Mouse (Mus musculus) gastrocnemius, postnatal 4 days (tissue): ENCODE results near the gene Hdgfl3. TPM values are rescaled to one million over a fixed set of nuclear protein-coding genes. Genes with fewer than 3 reads are reported as not detected.
"Not testable (repeated sequence)": the region's sequence is repeated elsewhere in the genome, so short reads cannot be mapped to it uniquely, and the experiment has no call there.

Experiments
- DNase-seq, 2 experiments: peaks; one replicate each; pipeline ENCODE4 v3.0.0; 2021 to 2022; ENCODE audit warnings: low spot score in 2 of 2, mixed read lengths in 2 of 2
- total RNA-seq, 2 experiments: library from RNA; stranded (reverse); gene quantifications; 2 replicates each; pipeline ENCODE4 v1.2.3; 2021

The Hdgfl3 gene
- total RNA-seq, 2 experiments from 2014 or later: 11.8 to 12.3 TPM

DNA sequence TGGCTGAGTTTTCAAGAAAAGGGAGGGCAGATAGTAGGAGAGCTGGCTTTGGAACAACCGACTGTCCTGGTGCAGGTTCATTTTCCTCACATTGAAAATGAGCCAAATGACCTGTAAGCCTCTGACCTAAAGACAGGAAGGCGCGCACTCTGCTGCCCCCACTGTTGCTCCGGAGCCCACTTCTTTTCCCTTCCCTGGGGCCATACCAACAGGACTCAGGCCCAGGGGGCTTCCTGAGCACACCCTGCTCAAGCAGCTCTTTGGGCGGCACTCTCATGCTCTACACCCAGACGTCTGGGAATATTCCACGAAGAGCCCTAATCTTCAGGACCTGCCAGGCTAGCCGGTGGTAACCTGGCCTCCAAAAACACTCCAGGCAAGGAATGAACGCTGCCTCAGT lies 76.0 kb downstream of the Hdgfl3 start:
- DNase-seq: no peak

DNA sequence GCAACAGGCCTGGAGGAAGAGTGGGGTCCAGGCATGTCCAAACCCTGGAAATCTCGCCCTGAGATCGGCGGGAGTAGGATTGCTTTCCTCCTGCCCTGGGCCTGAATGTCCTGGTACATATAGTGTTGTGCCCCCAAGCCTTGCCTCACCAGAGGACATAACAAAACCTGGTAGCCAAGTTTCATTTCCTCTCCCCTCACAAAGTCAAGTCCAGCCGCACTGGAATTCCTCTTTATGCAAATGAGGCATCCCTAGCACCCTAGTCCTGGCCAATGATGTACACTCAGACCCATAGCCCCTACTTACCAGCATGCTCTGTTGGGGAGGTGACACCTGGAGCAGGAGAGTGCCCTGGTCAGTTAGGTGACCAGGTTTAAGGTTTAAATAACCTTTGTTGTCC lies 78.1 kb downstream of the Hdgfl3 start:
- no peak for DNase-seq

DNA sequence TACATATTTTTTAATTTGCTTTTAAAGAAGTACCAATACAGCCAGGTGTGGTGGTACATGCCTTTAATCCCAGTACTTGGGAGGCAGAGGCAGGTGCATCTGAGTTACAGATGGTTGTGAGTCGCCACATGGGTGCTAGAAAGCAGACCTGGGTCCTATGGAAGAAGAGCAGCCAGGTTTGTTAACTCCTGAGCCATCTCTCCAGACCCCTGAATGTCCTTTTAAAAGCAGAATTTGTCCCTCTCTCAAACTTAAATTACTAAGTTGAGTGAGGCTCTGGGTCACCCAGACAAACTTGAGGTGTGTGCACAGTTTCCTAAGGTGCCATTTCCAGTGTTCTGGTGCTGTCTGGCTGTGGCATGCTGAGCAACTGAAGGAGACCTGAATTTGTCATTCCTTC lies 78.6 kb downstream of the Hdgfl3 start, which contains the start of gene Gm10160:
Gene Gm10160 (minus strand): TSS at position 101 of the 400 bp plus-strand sequence.
- DNase-seq: no peak

DNA sequence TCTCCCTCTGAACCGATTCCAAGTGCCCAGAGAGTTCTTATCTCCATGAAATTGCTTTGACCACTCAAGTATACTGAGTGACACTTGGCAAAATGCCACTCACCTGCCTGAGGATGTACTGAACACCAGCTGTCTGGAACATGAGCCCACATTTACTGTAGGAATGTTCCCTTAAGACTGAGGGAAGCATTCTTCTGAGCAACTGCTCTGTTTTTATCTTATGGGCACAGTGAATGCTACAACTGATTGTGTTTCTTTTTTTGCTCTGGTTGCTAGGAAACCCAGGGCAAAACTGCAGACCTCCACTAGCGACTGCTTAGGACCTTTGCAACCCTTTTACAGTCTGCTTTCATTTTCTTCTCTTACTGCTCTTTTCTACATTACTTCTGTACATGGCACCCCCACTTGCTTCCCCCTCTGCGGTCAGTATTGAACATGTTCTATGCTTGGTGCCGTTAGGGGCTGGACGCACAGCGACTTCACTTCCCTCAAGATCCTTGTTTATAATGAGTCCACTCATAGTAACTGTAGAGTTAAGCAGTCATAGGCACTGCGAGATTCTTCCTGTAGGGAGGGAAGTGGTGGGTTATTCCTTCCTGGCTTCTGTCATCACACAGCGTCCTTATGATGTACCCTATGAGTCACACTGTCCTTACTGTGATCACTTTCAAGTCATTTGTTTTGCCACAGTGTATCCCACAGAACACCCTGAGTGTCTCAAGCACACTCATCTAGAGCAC lies 79.5 kb downstream of the Hdgfl3 start:
- no peak for DNase-seq

DNA sequence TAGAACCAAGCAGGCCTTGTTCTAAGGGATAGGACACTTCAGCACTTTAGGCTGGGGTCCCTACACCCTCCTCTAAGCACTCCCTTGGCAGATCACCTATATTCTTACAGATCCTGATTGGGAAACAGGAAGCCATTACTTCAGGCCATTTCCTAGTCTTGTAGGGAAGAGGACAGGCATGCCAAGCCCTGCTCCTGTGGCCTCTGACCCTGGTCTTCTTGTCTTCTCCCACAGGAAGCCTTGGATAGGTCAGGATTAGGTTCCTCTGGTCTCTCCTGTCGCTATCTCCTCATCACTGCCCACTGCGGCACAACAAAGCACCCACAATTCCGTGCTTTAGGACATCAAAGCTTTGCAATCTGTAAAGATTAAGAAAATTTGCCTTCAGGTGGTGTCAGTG lies 82.6 kb downstream of the Hdgfl3 start:
- no peak for DNase-seq

DNA sequence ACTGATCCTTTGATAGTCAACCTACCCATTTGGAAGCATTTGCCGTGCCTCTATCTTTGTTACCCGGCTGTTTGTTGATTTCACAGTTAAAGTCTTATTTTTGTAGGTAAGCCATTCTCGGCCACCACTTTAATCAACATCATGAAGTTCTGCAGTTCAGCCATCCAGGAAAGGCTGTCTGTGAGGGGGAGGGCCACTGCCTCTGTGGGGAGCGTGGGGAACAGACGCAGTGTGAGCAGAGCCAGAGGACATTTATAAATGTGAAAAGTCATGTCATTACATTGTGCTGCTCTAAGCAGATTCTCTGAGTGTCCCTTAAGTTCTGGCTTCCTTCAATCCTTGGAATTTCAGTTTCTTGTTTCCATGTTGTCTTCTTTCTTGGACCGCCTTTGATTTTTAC lies 84.1 kb downstream of the Hdgfl3 start:
- DNase-seq: no peak

DNA sequence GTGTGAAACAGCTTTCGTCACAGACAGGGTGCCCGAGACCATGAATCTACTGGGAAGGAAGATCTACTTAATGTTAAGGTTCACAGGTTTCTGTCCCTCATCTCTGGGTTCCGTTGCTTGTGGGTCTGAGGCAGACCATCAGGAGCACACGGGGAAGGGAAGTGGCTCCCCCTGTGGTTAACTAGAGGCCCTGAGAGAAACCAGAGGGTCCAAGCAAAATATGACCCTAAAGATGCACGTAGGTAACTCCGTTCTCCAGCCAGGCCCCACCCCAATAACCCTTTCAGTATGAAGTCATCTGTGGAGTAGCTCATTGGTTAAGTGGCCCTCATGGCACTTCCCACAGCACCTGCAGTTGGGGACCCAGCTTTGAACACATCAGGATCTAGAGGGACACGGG lies 84.6 kb downstream of the Hdgfl3 start:
- DNase-seq: no peak

DNA sequence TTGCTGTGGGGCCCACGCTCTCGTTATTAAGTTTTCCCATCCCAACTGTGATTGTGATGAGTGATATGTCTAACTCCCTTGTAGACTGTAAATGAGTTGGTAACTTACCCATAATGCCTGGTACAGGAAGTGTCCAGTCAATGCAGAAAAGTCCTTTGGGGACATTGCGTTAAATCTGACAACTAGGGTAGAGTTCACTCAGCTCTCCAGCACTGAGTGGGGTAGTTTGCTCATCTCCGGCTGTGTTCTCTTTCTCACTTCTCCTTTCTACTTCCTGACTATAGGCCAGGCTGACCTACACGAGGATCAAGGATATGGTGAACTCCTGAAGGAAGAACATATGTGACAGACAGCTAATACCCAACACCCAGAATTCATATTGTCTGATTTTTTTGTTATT lies 85.1 kb downstream of the Hdgfl3 start:
- DNase-seq: no peak

DNA sequence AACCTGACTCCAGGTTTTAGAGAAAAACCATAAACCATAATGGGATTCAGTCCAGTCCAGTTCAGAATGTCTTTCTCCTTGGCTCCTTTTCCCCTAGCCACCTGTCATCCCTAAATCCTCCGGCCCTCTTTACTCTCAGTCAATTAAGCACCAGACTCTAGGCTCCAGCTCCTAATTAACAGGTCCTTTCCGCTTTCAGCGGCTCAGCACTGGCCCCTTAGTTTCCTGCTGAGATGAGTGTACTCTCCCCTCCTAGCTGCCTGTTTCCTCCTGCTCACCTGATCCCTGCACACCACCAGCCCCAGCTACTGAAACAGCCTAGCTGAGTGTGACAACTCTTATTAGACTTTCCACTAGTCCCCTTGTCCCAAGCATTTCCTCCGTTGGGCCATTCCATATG lies 86.5 kb downstream of the Hdgfl3 start:
- no peak for DNase-seq

DNA sequence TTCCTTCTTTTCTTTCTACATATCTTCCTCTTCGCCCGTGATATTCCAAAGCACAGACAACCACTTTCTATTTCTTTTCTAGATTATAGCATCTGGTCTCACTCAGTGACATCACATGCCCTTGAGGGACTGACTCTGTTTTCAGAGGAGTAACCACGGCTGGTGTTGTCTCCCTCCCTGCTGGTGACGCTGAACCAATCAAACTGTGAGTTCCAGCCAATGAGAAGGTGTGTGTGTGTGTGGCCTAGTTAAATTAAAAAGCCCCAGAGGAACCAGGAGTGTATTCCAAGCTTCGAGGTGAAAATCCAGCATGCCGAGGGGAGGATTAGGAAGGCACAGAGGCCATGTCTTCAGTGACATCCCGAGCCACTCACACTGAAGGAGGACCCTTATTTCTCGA lies 87.3 kb downstream of the Hdgfl3 start:
- DNase-seq: no peak

DNA sequence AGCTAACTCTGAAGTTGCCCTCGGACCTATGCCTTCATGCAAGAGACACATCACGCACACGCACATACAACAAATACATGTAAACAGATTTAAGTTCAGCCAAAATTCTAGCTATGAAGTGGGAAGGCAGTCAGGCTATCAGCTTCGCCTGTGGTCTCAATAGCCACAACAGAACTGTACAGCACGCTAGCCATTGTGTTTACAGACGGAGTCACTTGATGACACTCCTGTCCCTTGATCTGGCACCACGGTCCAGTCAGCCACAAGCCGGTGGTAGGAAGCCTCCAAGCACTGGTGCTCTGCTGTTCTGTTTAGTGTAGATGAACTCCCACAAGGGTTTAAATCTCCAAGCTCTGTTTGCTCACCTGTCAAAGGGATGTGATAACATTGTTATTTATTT lies 88.3 kb downstream of the Hdgfl3 start:
- DNase-seq: no peak

DNA sequence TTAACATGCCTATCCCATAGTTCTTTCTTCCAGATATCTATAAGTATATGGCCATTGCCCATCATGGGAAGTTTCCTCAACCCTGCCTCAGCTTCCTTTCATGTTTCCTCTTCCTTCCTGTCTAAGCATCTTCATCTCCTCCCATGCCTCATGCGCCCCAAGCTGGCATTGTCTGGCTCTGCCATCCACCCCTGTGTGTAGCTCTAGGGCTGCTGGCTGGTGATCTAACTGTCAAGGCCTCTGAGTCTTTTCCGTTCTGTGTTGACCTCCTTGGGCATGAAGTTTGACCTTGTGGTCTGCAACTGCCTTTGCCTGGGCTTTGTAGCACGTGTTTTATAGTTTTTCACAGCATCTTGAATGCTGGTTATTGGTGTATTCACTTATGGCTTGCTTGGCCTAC lies 89.0 kb downstream of the Hdgfl3 start:
- DNase-seq: no peak

DNA sequence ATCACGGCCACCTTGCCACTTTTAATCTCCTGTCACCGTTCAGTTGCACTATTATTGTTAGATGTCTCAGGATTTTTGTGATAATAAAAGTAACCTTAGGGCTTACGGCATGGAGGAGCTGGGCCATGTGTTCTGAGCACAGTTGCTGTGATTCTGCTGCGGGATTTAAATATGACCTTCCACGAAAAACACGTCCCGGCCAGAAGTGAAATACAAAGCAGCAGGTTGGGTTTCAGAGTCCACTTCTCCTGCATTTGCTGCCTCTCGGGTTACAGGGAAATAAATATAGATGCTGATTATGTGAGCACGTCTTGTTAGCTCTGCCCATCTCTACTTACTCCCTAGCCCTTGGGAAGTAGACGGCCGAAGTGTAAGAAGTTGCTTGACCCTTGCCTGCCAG lies 89.5 kb downstream of the Hdgfl3 start:
- no peak for DNase-seq

DNA sequence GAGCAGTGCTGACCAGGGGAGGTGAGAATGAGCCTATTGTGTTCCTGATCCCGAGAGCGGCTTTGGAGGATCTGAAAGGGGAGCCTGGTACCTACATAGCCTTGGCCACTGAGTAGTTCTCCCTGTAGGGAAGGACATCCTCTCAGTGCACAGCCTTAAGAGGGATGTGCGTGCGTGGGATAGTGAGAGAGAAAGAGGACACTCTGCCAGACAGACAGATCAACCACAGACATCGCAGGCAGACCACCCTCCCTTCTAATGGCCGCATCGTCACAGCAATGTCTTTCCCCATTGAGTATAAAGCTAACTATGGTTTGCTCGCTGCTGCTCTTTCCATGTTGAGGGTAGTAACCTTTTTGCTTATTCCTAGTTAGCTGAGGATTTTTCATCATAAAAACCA lies 90.4 kb downstream of the Hdgfl3 start:
- no peak for DNase-seq

DNA sequence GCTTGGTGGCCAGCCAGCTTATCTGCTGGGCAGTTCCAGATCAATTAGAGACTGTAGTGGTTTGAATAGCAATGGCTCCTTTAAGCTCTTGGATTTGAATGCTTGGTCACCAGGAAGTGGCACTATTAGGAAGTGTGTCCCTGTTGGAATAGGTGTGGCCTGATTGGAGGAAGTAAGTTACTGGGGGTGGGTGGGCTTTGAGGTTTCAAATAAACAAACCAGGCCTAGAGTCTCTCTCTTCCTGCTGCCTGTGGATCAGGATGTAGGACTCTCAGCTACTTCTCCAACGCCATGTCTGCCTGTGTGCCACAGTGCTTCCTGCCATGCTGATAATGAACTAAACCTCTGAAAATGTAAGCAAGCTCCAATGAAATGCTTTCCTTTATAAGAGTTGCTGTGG lies 91.3 kb downstream of the Hdgfl3 start:
- DNase-seq: no peak

DNA sequence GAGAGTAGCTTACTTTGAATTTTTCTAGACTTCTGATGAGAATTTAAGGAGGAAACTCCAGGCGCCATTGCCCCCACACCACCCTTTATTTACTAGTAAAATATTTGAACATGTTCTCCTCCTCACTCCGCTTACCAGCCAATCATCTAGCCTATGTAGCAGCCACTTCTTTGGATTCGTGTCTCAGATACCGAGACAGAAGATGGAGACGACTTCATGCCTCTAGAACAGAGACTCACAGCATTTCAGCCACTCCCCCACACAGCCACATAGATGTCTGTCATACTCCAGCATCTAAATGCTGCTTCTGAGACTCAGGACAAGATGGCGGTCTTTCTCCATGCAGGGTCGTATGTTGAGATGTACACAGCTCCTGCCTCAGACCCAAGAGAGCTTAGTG lies 92.1 kb downstream of the Hdgfl3 start:
- no peak for DNase-seq

DNA sequence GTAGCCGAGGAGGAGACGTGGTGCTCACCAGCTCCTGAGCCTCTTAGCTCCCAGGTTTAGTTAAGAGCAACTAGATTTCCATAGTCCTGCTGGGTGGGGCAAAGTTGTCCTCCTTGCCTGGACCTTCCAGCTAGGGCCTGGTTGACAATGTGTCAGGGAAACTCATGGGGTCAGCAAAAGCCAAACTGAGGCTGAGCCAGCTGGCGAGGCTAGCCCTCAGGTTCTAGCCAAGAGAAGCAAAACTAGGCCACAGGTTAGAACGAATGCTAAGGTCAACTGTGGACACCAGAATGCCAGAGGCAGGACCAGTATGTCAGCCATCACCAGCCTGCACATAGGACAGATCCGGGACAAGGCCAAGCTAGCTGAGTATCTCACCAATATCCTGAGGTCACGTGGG lies 92.8 kb downstream of the Hdgfl3 start:
- DNase-seq: no peak

DNA sequence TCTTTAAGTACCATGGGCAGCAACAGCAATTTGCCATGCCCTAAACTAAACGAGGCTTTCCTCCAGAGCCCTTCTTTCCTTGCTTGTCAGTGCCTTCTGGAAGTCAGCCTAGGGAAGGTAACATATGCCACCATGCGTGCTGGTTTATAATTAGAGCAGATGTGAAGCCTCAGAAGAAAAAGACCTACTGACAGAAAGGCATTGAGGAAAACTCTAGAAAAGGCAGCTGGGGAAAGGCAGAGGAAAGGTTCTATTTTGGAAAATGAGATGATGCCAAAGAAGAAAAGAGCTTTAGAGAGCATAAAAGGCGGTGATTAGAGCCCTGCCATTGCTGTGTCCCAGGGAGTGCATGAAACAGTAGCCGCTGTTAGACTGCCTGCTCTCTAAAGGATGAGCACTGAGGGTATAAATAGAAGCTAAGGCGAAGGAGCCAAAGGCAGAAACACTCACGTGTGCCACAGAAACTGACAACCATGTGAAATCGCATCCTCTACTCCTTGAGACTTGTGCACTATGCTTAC lies 93.6 kb downstream of the Hdgfl3 start:
- DNase-seq: no peak

DNA sequence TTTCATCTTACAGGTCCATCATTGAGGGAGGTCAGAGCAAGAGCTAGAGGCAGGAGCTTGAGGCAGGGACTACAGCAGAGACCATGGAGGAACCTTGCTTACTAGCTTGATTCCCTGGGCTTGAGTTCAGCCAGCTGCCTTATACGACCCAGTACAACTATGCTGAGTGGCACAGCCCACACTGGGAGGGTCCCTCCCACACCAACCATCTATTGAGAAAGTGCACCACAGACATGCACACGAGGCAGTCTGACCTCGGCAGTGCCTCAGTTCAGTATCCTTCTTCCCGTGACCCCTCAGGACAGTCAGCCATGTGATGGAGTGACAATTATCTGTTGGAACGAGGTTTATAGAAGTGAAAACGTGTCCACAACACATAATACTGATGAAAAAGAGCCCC lies 94.5 kb downstream of the Hdgfl3 start:
- no peak for DNase-seq

DNA sequence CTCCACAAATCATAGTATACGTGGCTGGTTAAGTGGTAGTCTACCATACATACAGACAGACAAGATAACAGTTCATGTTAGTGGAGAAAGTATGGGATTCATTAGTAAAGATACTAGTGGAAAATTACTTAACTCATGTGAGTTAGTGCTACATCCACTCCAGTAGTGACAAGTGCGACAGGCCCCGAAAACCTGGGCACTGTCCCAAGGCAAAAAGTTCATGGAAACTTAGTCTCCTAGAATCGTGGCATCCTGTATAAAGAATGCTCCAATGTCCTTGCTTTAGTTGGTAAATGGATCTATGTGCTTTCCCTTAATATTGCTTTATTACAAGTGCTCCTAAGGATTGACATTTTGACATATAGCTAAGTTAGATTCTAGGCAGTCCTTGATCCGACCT lies 96.5 kb downstream of the Hdgfl3 start:
- DNase-seq: not testable (repeated sequence)

DNA sequence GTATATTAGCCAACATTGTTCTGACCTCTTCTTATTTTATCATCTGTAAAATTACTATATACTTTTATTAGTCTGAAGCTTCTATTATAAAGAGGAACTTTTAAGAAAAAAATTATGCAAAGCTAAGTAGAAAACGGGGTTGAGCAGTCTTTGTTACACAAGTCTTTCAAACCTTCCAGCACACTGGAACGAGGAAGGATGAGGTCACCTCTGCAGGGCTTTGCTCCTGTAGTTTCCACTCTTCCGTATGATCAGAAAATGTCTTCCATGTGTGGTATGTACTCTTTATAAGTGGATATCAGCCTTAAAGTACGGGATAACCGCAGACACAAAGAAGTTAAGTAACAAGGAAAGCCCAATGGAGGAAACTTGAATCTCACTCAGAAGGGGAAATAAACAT lies 98.8 kb downstream of the Hdgfl3 start:
- no peak for DNase-seq

DNA sequence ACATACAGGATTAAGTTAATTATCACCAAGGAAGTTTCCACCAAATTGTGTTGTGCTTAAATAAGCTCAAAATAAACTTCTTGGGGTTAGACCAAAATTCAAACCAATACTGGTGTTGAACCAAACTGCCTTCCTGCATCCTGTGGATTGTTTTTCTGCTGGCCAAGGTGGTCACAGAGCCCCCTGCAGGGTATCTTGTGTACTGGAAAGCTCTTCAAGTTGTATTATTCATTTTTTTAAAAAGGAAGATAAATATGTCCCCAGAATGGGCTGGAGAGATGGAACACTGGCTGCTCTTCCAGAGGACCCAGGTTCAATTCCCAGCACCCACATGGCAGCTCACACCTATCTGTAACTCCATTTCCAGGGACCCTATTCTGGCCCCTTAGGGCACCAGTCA lies 99.4 kb downstream of the Hdgfl3 start:
- no peak for DNase-seq
